ENCODE assay signal across 8 mouse cellular contexts in the genomic region with DNA sequence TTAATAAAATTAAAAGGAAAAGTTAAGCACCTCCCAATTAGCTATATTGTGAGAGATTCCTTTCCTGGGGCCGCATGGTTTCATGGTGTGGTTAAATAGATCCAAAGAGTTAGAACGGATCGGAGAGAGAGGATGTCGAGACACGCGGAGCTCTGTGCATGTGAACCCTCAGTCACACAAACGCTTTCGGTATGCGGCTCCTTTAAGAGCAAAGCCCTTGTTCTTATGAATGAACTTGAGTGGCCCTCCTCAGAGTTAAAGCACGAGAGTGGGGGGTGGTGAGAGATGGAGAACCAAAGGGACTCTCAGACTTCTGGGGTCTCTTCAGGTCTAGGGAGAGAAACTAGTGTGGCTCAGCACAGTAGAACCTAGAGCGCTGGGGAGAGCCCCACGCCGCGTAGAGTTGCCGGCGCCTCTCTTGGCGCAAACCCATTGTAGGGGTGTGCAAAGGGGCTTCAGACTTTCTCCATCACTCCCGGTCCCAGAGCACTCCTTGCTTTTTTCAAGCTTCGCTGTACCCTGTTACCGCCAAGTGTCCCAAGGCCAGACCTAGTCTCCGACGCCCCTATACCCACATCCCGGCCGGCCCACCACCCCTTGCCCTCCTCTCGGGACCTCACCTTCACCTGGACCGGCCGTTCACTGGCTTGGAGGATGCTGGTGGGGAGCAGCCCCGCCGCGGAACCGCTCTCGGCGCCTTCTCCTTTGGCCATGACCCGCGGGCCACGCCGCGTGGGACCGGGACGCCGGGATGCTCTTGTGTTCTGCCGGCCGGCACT. TPM values are rescaled to one million over a fixed set of nuclear protein-coding genes. Genes with fewer than 3 reads are reported as not detected.
DNase-seq lines count a peak whose midpoint lies in the region; ATAC-seq lines count a peak whose summit lies in the region.

No protein-coding gene starts in this region.

- under 1% methylated on average over 43 of the region's 43 CpGs for WGBS in hindbrain, embryonic 16.5 days

- DNase-seq in cerebellum, postnatal 10 days, result peak; percentile 33 to 47
- DNase-seq in cerebellum, adult 9-10 months, result no peak
- peak; percentile 30 to 40 for DNase-seq in B cell, adult 2 months
- DNase-seq in embryo, embryonic 11 days, result peak; percentile 81
- DNase-seq in testis, postnatal 14 days (ENCODE audit: low spot score), result peak; percentile 21
- no peak for DNase-seq in adrenal gland, postnatal 10 days

- H3K9ac ChIP-seq in hindbrain, embryonic 16.5 days (ENCODE audit: low read depth, low read length), result peak overlapping the region; percentile 68

- no peaks in the 10 kb centered on the region for H3K36me3 ChIP-seq in hindbrain, embryonic 16.5 days (ENCODE audit: control insufficient read depth, insufficient read depth, low read length)

- peaks cover 29% of the 10 kb centered on the region for H3K4me1 ChIP-seq in hindbrain, embryonic 16.5 days (ENCODE audit: control insufficient read depth, insufficient read depth, low read depth, low read length)

- no peaks in the 10 kb centered on the region for H3K9me3 ChIP-seq in hindbrain, embryonic 16.5 days (ENCODE audit: control insufficient read depth, low read length)

- peak overlapping the region; percentile 74 for H3K4me3 ChIP-seq in hindbrain, embryonic 16.5 days (ENCODE audit: low read length)

- peak overlapping the region; percentile 44 for H3K27ac ChIP-seq in hindbrain, embryonic 16.5 days (ENCODE audit: low read depth, low read length)

- ATAC-seq in hindbrain, embryonic 16.5 days, result peak; percentile 46
- 0 out of 2 replicates have a peak, but pooled peaks have one; percentile 14 for ATAC-seq in megakaryocyte progenitor cell, adult 5-6 weeks (replicated peaks; ENCODE audit: poor library complexity)

- H3K4me2 ChIP-seq in hindbrain, embryonic 16.5 days (ENCODE audit: low read length), result peak overlapping the region; percentile 96

- H3K27me3 ChIP-seq in hindbrain, embryonic 16.5 days (replicated peaks; ENCODE audit: control insufficient read depth, insufficient read depth, low read length), result no peaks in the 10 kb centered on the region

RNA-seq across cellular contexts. Expression of a gene that starts 0.5 kb away (rescaled TPM):
- polyA plus RNA-seq in hindbrain, embryonic 16.5 days (2015; fragmentation: Nextera tagmentation; extraction: Ambion mirVana), result 34.3 and 36.5 TPM in 2 replicates
- 0.10 and 0.22 TPM in 2 replicates for total RNA-seq in megakaryocyte progenitor cell, adult 5-6 weeks (2015)
- 0.20 TPM in 1 of 2 replicates, not detected in the other for total RNA-seq in megakaryocyte progenitor cell, adult 5-6 weeks (2017)
- 10 to 100 TPM in 1 of 2 experiments, under 1 TPM in 1; 0.58 to 19.2 TPM for total RNA-seq in adrenal gland, postnatal 10 days (2021)

RNA-seq across cellular contexts. Expression of a gene that starts 34.9 kb away (rescaled TPM):
- polyA plus RNA-seq in hindbrain, embryonic 16.5 days (2015; fragmentation: Nextera tagmentation; extraction: Ambion mirVana), result 34.1 and 44.7 TPM in 2 replicates
- total RNA-seq in megakaryocyte progenitor cell, adult 5-6 weeks (2015), result 0.12 and 0.54 TPM in 2 replicates
- 0.54 and 2.0 TPM in 2 replicates for total RNA-seq in megakaryocyte progenitor cell, adult 5-6 weeks (2017)
- total RNA-seq in adrenal gland, postnatal 10 days (2021), result 1 to 10 TPM; 3.6 to 5.6 TPM

RNA-seq across cellular contexts. Expression of a gene that starts 55.9 kb away (rescaled TPM):
- 21.4 and 21.5 TPM in 2 replicates for polyA plus RNA-seq in hindbrain, embryonic 16.5 days (2015; fragmentation: Nextera tagmentation; extraction: Ambion mirVana)
- 11.3 and 14.5 TPM in 2 replicates for total RNA-seq in megakaryocyte progenitor cell, adult 5-6 weeks (2015)
- 19.3 and 26.1 TPM in 2 replicates for total RNA-seq in megakaryocyte progenitor cell, adult 5-6 weeks (2017)
- total RNA-seq in adrenal gland, postnatal 10 days (2021), result 10 to 100 TPM; 19.7 to 22.7 TPM

Comparison
In these comparisons a context has a peak if more than half of its experiments do, and no peak if none do; other contexts are left out.
1. DNase-seq: peak in cerebellum, postnatal 10 days (2 of 2), B cell, adult 2 months (2 of 2), embryo, embryonic 11 days (single experiment) and testis, postnatal 14 days (single experiment); none in cerebellum, adult 9-10 months (single experiment) and adrenal gland, postnatal 10 days (single experiment).